Mouse (Mus musculus) layer of hippocampus, adult 18-20 months (tissue): ENCODE measurements around the gene Zfp978. TPM values are rescaled to one million over a fixed set of nuclear protein-coding genes. Genes with fewer than 3 reads are reported as not detected.
"Not testable (repeated sequence)": the region's sequence is repeated elsewhere in the genome, so short reads cannot be mapped to it uniquely, and the experiment has no call there.

Experiments used
- DNase-seq, 2 experiments: peaks; one replicate each; pipeline ENCODE4 v3.0.0; 2022; ENCODE audit warnings: low spot score in 2 of 2
- total RNA-seq, 2 experiments: library from RNA; stranded (reverse); gene quantifications; 2 replicates each; pipeline ENCODE4 v1.2.3; 2021

Zfp978 gene
- total RNA-seq, 2 experiments from 2014 or later = not detected

DNA sequence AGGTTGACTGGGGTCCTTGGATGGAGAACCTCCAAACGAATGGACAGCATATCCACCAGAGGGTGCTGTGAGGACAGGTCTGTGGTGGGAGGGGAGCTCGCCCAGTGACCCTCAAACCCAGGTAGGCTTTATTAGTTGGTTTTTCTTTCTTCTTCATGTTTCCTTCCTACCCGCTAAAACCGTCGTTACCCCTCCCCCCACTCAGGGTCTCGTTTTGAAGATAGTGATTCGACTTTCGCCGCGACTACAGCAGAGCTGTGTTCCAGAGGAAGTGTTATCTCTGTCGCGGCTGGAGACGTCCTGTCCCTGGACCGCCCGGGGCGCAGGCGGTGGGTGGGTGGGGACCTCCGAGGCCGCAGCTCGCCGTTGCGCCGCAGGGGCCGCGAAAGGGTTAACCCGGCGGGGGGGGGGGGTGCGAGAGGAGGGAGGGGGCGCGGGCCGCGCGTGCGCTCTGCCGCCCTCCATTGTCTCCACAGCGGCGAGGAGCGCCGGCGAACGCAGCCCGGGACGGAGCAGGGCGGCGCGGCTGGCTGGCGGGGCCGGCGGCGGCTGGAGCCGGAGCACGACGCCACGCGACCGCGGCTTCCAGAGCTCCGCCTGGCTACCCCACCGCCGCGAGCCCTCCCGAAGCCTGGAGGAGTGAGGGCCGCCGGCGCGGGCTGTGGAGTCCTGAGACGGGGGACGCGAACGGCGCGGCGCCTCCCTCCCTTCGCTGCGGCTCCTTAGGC is 45.8 kb downstream of the Zfp978 start:
- no peak for DNase-seq

GRCm38 (mm10) chr4:147407463-147407822 is 46.3 kb downstream of the Zfp978 start:
- no peak for DNase-seq

GRCm38 (mm10) chr4:147416365-147416764 is 55.3 kb downstream of the Zfp978 start:
- DNase-seq = not testable (repeated sequence)

DNA sequence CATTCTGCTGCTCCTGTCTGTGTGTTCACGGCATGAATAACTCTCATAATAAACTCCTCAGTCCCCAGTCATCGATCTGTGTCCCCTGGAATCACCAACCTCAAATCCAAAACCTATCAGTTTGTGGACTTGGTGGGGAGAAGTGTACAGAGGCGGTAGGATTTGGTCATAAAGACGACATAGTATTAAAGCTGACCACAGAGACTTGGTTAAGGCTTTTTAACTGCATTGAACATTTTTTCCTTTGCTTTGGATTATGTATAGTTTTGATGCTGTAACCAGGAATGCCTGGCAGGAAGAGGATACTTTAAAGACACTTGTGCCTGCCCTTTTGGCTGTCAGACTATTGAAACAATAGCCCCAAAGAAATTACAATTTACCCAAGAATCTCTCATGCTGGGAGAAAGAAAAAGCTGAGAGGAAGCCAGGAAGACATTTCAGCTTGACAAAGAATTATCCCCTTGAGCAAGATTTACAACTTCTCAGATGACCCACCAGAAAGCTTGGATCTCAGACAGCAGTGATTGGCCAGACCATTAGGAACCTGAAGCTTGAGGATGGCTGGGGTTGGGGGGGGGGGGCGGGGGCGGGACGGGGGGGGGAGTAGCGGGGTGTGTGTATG is 56.2 kb downstream of the Zfp978 start:
- DNase-seq = no peak

- DNase-seq = no peak
These were observed 56.8 kb downstream of the Zfp978 start for GRCm38 (mm10) chr4:147417921-147418320.

GRCm38 (mm10) chr4:147418333-147418732 is 57.2 kb downstream of the Zfp978 start:
- not testable (repeated sequence) for DNase-seq

GRCm38 (mm10) chr4:147419190-147419589 is 58.1 kb downstream of the Zfp978 start:
- not testable (repeated sequence) for DNase-seq

- DNase-seq = not testable (repeated sequence)
These were observed 58.9 kb downstream of the Zfp978 start for GRCm38 (mm10) chr4:147419756-147420590.

- no peak for DNase-seq
These were observed 59.7 kb downstream of the Zfp978 start for GRCm38 (mm10) chr4:147420794-147421193.

DNA sequence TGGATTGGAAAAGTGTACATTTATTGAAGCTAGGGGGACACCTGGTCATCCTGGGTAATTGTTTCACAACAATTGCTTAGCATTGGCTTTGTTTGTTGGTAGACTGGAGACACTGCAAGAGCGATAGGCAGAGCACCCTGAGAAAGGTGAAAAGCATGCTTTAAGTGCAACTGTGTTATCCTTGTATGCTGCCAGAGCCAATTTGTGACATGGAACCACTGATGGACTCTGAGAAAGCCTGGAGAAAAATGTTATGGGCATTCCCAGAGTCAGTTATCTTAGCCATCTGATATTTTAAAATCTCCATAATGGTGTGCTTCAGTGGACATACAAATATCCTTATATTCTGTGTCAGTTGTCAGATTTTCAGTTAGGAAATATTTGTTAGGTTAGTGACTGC is 60.2 kb downstream of the Zfp978 start:
- DNase-seq = not testable (repeated sequence)

DNA sequence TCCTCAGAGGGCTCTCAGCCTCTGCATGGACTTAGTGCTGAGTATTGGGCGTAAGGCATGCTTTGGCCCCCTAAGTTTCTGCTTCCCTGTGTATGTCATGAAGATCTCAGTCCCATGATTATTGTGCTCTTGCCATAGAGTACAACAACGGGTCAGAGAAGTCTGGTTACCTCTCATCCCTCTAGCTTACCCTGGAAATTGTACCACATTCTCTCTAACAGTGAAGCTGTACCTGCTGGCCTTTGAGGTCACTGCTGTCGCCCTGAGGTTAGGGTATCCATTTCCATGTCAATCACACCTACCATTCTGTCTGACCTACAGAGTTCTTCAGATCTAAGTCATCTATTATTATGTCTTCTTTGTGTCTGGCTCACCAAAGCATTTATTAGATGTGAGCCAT is 62.0 kb downstream of the Zfp978 start:
- peak in 1 of 2 experiments; percentile 5 for DNase-seq

DNA sequence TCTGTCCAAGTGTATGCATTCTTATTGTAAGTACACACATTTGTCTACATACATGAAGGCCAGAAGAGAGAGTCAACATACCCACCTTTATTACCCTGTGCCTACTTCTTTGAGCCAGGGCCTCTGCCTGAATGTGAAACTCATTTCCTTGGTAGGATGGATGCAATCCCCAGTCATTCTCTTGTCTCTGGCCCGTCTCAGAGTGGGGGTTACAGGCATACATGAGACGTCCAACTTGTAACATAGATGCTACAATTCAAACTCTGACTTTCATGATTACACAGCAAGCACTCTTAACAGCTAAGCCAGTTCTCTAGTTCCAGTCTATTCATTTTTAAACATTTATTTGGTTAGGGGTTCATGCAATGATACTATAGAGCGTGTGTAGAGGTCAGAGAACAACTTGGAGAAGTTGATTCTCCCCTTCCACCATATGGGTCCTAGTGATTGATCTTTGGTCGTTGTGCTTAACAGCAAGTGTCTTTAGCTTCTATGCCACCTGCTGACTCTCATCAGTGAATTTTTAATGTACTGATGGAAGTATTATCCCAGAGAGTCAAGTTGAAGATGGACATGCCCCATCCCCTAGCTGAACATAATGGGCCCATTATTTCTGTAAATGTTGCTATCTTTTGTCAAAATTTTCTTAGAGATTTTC is 62.7 kb downstream of the Zfp978 start:
- peak in 1 of 2 experiments; percentile 3 for DNase-seq

- not testable (repeated sequence) for DNase-seq
These were observed 63.3 kb downstream of the Zfp978 start for GRCm38 (mm10) chr4:147424404-147424803.

DNA sequence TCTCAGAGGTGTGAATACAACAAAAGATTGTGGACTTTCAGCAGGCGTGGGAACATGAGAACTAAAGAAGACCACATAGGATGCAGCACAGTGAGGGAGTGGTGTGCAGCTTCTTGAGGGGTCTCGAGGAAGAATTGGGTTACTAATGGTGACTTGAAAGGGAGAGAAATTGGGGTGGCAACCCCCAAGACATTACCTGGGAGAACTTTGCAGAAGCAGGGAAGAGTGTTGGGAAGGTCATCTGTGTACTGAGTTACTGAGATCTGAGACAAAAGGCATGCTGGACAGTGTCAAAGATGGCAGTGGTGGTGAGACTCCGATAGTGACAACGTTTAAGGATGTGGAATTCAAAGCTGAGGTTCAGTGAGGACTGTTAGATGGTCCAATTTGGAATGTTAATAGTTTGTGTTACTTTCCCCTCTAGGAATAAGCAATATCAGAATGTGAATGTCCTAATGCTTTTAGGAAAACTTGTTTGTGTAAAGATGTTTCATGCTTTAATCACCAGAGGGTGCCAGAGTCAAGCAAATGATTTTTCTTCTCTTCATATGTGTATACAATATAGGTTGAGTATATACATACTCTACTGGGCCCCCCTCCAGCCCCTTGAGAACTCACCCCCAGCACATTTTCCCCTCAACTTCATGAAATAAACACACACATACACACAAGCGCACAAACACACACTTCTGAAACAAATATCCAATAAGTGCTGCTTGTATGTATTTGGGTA is 64.7 kb downstream of the Zfp978 start:
- DNase-seq = not testable (repeated sequence)

- no peak for DNase-seq
These were observed 69.5 kb downstream of the Zfp978 start for GRCm38 (mm10) chr4:147430651-147431050.

GRCm38 (mm10) chr4:147431696-147432442 is 70.8 kb downstream of the Zfp978 start:
- DNase-seq = not testable (repeated sequence)

DNA sequence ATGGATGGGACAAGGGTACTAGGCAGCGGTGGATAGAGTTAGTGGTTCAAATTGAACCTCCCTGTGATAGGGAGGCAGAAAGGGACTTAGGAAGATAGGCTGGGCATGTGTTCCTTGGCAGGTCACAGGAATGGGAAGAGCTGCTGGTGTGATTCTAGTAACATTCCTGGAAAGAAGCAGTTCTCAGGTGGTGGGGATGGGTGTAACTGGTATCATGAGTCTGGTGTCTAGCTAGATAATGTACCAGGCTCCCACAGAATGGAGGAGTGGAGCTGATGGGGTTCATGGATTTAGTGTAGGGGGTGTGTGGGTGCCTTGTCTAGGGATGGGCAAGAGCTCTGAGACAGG is 71.3 kb downstream of the Zfp978 start:
- DNase-seq = no peak

- no peak for DNase-seq
These were observed 71.9 kb downstream of the Zfp978 start for GRCm38 (mm10) chr4:147433017-147433416.

GRCm38 (mm10) chr4:147433874-147434273 is 72.8 kb downstream of the Zfp978 start:
- no peak for DNase-seq
